Mouse (Mus musculus) subcutaneous adipose tissue, adult 2 months (tissue): ENCODE results near the gene Gm10638. TPM values are rescaled to one million over a fixed set of nuclear protein-coding genes. Genes with fewer than 3 reads are reported as not detected.

ENCODE experiments used
- polyA plus RNA-seq: library from polyadenylated mRNA; depleted of rRNA; stranded (reverse); fragments of >200 nt; gene quantifications from 2 replicates; pipeline ENCODE4 v1.2.3, GENCODE M21; 2012; ENCODE audit warnings: low replicate concordance; rRNA removed

The Gm10638 gene
- 2.2 and 7.3 TPM in 2 replicates for polyA plus RNA-seq

DNA sequence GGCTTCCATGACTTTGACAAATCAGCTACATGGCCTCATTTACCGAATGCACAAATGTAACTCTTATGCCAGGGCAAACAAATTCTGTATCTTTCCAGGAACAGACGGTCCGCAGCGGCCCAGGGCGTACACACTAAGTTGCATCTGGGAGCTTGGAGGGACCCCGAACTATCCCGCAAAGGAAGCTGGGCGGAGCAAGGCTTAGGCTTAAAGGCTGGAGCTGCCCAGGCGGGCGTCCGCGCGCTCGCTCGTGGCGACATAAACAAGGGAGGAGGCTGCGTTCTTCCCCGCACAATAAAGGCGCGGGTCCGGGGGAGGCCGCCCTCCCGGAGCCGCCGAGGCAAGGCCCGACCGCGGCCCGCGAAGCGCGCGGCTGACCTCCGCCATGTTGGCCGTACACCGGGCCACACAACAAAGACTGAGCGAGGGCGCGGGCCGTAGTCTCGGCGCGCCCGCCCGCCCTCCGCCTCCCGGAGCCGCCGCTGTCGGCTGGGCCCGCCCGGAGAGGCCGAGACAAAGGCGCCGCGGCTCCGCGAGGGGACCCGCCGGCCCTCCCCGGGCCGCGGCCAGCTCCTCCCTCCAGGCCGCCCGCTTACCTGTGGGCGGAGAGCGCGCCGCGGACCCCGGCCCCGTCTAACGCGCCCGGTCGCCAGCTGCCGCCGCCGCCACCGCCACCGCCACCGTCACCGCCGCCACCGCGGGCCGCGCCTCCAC, at the start of gene Gm10638, which contains the start of gene Siah1a:
Gm10638 (plus strand) TSS at position 479 of the 714 bp plus-strand sequence.
Siah1a (minus strand) TSS at position 714 of the 714 bp plus-strand sequence.

Other genes with a start within 250 kb of the Gm10638 start
- 0.09 and 0.27 TPM in 2 replicates for gene Abcc12, start 165.0 kb upstream of the Gm10638 start, polyA plus RNA-seq
- gene Lonp2, start 121.7 kb upstream of the Gm10638 start, polyA plus RNA-seq, result 88.3 and 139 TPM in 2 replicates
- gene Siah1a, start 235 bp downstream of the Gm10638 start, polyA plus RNA-seq, result 21.2 and 34.1 TPM in 2 replicates
- gene N4bp1, start 139.6 kb downstream of the Gm10638 start, polyA plus RNA-seq, result 9.1 and 17.0 TPM in 2 replicates